Mouse (Mus musculus) CH12.LX (cell line): ENCODE data around the gene Lima1.

Source experiments
- BHLHE40 ChIP-seq: IDR thresholded peaks from 2 replicates; pipeline ENCODE4 v1.6.1; 2011; ENCODE audit warnings: mild to moderate bottlenecking, low read depth, low read length, improper control_type of control experiment
- CHD2 ChIP-seq: IDR thresholded peaks from 2 replicates; pipeline ENCODE4 v1.6.1; 2011; ENCODE audit warnings: low read length, improper control_type of control experiment
- CTCF ChIP-seq, 2 experiments: IDR thresholded peaks in 1 of 2; conservative IDR thresholded peaks in 1 of 2; 2 replicates each; pipeline ENCODE4 v1.5.1; 2011 to 2012; ENCODE audit warnings: low read depth in 2 of 2, low read length in 2 of 2, improper control_type of control experiment in 1 of 2, inconsistent platforms in 1 of 2, mild to moderate bottlenecking in 1 of 2, moderate library complexity in 1 of 2
- EP300 ChIP-seq: IDR thresholded peaks from 2 replicates; pipeline ENCODE4 v1.6.1; 2011; ENCODE audit warnings: low read length, improper control_type of control experiment
- GABPA ChIP-seq: IDR thresholded peaks from 2 replicates; pipeline ENCODE4 v1.6.1; 2012; ENCODE audit warnings: low read depth, low read length, improper control_type of control experiment, inconsistent platforms; ENCODE audit not compliant: insufficient replicate concordance
- JUN ChIP-seq: IDR thresholded peaks from 2 replicates; pipeline ENCODE4 v1.6.1; 2011; ENCODE audit warnings: low read depth, mild to moderate bottlenecking, low read length, improper control_type of control experiment, moderate library complexity; ENCODE audit not compliant: insufficient read depth
- MAX ChIP-seq: IDR thresholded peaks from 2 replicates; pipeline ENCODE4 v1.6.1; 2011; ENCODE audit warnings: low read length, improper control_type of control experiment
- POLR2A ChIP-seq: IDR thresholded peaks from 2 replicates; pipeline ENCODE4 v1.6.1; 2011; ENCODE audit warnings: low read depth, mild to moderate bottlenecking, improper control_type of control experiment, low read length
- POLR2AphosphoS2 ChIP-seq: IDR thresholded peaks from 2 replicates; pipeline ENCODE4 v1.6.1; 2011; ENCODE audit warnings: low read depth, low read length, improper control_type of control experiment
- RCOR1 ChIP-seq: conservative IDR thresholded peaks from 2 replicates; pipeline ENCODE4 v1.6.1; 2012; ENCODE audit warnings: low read depth, mild to moderate bottlenecking, inconsistent platforms, low read length, improper control_type of control experiment
- SIN3A ChIP-seq: IDR thresholded peaks from 2 replicates; pipeline ENCODE4 v1.6.1; 2012; ENCODE audit warnings: low read length, improper control_type of control experiment, inconsistent platforms
- SMC3 ChIP-seq: IDR thresholded peaks from 2 replicates; pipeline ENCODE4 v1.6.1; 2011; ENCODE audit warnings: low read depth, low read length, improper control_type of control experiment
- ZKSCAN1 ChIP-seq: IDR thresholded peaks from 2 replicates; pipeline ENCODE4 v1.6.1; 2012; ENCODE audit warnings: low read depth, inconsistent platforms, low read length, improper control_type of control experiment, borderline replicate concordance
- ZNF384 ChIP-seq: IDR thresholded peaks from 2 replicates; pipeline ENCODE4 v1.6.1; 2012; ENCODE audit warnings: low read depth, low read length, improper control_type of control experiment, inconsistent platforms

GRCm38 (mm10) chr15:99787625-99788120 lies 87.6 kb downstream of the Lima1 start:
- TF ChIP-seq BHLHE40, result no peak
- no peak for TF ChIP-seq POLR2A
- TF ChIP-seq CTCF (conservative IDR thresholded peaks at IDR 0.05 in 1 of 2, IDR thresholded peaks at IDR 0.05 in 1 of 2; ENCODE audit: low read depth in 2 of 2, low read length in 2 of 2), result no peak
- TF ChIP-seq GABPA, result no peak
- TF ChIP-seq SIN3A, result no peak
- TF ChIP-seq POLR2AphosphoS2, result no peak
- TF ChIP-seq SMC3, result no peak
- TF ChIP-seq RCOR1, result no peak
- no peak for TF ChIP-seq ZNF384
- no peak for TF ChIP-seq MAX
- TF ChIP-seq JUN, result no peak
- TF ChIP-seq EP300, result no peak
- no peak for TF ChIP-seq ZKSCAN1
- TF ChIP-seq CHD2, result no peak
